Mouse (Mus musculus) liver, embryonic 12.5 days (tissue): ENCODE results near the gene Sh3gl1. TPM values are rescaled to one million over a fixed set of nuclear protein-coding genes. Genes with fewer than 3 reads are reported as not detected.
"Not testable (repeated sequence)": the region's sequence is repeated elsewhere in the genome, so short reads cannot be mapped to it uniquely, and the experiment has no call there.

Experiments used
- ATAC-seq: fragments of 200-750 bp; cut with Nextera tagmentation; 2 replicates; pipeline ENCODE4 v1.8.0; 2017; ENCODE audit warnings: moderate number of reproducible peaks, mild to moderate bottlenecking, moderate library complexity
- H3K27ac ChIP-seq: fragments of 300-500 bp; sonication (generic); 2 replicates; pipeline ENCODE4 v1.5.1; 2016; ENCODE audit warnings: mild to moderate bottlenecking
- H3K27me3 ChIP-seq: fragments of 300-500 bp; sonication (generic); replicated peaks from 2 replicates; pipeline ENCODE4 v1.6.1; 2016; ENCODE audit warnings: mild to moderate bottlenecking, moderate library complexity
- H3K36me3 ChIP-seq: fragments of 300-500 bp; sonication (generic); 2 replicates; pipeline ENCODE4 v1.6.1; 2016; ENCODE audit warnings: mild to moderate bottlenecking, moderate library complexity
- H3K4me1 ChIP-seq: fragments of 300-500 bp; sonication (generic); 2 replicates; pipeline ENCODE4 v1.6.1; 2016
- H3K4me2 ChIP-seq: fragments of 300-500 bp; sonication (generic); 2 replicates; pipeline ENCODE4 v1.6.1; 2016; ENCODE audit warnings: mild to moderate bottlenecking, moderate library complexity
- H3K4me3 ChIP-seq: fragments of 300-500 bp; sonication (generic); 2 replicates; pipeline ENCODE4 v1.5.1; 2016; ENCODE audit warnings: mild to moderate bottlenecking, moderate library complexity
- H3K9ac ChIP-seq: fragments of 300-500 bp; sonication (generic); 2 replicates; pipeline ENCODE4 v1.6.1; 2016; ENCODE audit warnings: mild to moderate bottlenecking, moderate library complexity
- H3K9me3 ChIP-seq: fragments of 300-500 bp; sonication (generic); replicated peaks from 2 replicates; pipeline ENCODE4 v1.6.1; 2016; ENCODE audit warnings: mild to moderate bottlenecking, moderate library complexity
- WGBS: fragments of 180-500 bp; shearing (Covaris S2); methylation state at CpG from one replicate; pipeline ENCODE4 v1.1.7; 2016; ENCODE audit not compliant: insufficient replicate concordance; 5-methylcytosine and 5-hydroxymethylcytosine counted together
- polyA plus RNA-seq: library from polyadenylated mRNA; unstranded; fragments of >200 nt; fragmentation: Nextera tagmentation; extraction: Ambion mirVana; gene quantifications from 2 replicates; pipeline ENCODE4 v1.2.1, GENCODE M21; 2016

The Sh3gl1 gene
- polyA plus RNA-seq, 1 experiment from 2014 or later, result 67.9 TPM

DNA sequence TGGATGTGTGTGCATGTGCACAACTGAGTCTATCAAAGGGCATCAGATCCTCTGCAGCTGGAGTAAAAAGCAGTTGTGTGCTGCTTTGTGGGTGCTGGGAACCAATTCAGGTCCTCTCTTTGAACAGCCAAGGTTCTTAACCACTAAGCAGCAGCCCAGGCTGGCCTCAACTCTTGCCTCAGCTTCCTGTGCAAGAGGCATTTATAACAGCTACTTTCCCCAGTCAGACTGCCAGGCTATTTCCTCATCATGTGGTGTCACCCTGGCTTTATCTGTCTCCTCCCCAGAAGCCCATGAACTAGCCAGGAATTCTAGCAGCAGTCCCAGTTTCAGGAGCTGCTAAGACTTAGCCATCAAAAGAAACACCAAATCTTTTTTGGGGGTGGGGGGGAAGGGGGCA, 30.0 kb upstream of the Sh3gl1 start:
- no peak for ATAC-seq
- H3K36me3 ChIP-seq, result peaks cover 100% of the 10 kb centered on the region
- no peak overlapping the region for H3K9ac ChIP-seq
- H3K27me3 ChIP-seq, result no peaks in the 10 kb centered on the region
- H3K4me1 ChIP-seq, result peaks cover 13% of the 10 kb centered on the region
- H3K4me2 ChIP-seq, result no peak overlapping the region
- no peaks in the 10 kb centered on the region for H3K9me3 ChIP-seq
- no peak overlapping the region for H3K4me3 ChIP-seq
- no peak overlapping the region for H3K27ac ChIP-seq

DNA sequence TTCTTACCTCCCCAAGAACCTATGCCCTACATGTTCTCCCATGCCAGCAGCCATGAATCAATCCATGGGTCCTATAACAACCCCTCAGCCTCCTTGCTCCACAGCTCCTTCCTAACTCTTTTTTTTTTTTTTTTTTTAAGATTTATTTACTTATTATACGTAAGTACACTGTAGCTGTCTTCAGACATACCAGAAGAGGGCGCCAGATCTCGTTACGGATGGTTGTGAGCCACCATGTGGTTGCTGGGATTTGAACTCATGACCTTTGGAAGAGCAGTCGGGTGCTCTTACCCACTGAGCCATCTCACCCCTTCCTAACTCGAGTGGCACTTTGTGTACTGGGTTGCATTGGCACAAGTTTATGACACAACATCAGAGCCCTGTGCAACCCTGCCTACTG, 29.3 kb upstream of the Sh3gl1 start:
- peaks cover 100% of the 10 kb centered on the region for H3K36me3 ChIP-seq
- not testable (repeated sequence) for H3K4me3 ChIP-seq, H3K9ac ChIP-seq, H3K27ac ChIP-seq, H3K4me2 ChIP-seq, H3K27me3 ChIP-seq, H3K9me3 ChIP-seq, ATAC-seq
- WGBS, result 78% methylated on average over 6 of the region's 6 CpGs
- H3K4me1 ChIP-seq, result peaks cover 13% of the 10 kb centered on the region

DNA sequence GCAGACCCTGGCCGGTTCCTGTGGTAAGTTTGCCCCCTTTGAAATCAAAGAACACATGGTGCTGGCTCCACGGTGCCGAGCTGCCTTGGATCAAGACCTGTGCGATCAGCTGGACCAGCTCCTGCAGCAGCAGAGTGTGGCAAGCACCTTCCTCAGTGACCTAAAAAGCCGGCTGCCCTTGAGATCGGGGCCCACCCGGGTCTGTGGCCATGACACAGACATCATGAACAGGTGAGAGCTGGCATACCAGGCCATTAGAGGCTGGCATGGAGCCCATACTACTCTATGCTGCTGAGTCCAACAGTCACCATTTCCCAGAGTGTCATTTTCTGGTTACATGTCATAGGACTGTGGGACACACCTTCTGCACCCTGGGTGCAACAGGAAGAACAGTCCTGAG, 25.6 kb upstream of the Sh3gl1 start:
- H3K9ac ChIP-seq, result no peak overlapping the region
- H3K27me3 ChIP-seq, result no peaks in the 10 kb centered on the region
- ATAC-seq, result no peak
- H3K9me3 ChIP-seq, result no peaks in the 10 kb centered on the region
- WGBS, result 91% methylated on average over 7 of the region's 7 CpGs
- peaks cover 100% of the 10 kb centered on the region for H3K36me3 ChIP-seq
- H3K4me1 ChIP-seq, result peaks cover 13% of the 10 kb centered on the region
- H3K27ac ChIP-seq, result no peak overlapping the region
- H3K4me2 ChIP-seq, result no peak overlapping the region
- H3K4me3 ChIP-seq, result no peak overlapping the region

DNA sequence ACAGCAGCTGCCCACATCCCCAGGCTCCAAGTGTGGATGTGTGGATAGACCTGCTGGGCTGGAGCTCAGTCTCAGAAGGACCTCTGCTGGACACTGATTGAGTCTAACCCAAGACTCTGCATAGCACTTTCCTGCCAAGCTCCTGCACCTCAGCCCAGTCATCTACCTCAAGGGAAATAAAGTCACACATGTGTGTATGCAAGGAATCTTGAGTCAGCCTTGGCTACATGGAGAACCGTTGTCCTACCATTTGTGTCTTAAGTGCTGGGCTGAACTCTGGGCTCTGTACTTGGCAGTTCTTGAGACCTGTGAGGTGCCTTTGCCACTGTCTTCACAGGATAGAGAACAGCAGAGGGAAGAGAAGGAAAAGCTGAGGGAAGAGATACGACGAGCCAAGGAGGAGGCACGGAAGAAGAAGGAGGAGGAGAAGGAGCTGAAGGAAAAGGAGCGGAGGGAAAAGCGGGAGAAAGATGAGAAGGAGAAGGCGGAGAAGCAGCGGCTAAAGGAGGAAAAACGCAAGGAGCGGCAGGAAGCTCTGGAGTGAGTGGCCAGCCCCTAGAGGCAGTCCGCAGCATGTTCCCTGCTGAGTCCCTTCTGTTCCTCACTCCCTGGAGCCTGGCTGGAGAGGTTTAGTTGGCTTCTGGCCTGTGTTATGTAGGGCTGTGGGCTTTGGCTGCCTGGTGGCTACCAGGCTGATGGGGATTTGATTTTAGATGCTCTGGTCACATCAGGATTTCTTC, 21.1 kb upstream of the Sh3gl1 start:
- no peak for ATAC-seq
- 82% methylated on average over 11 of the region's 11 CpGs for WGBS
- H3K36me3 ChIP-seq, result peaks cover 95% of the 10 kb centered on the region
- H3K4me3 ChIP-seq, result no peak overlapping the region
- no peaks in the 10 kb centered on the region for H3K27me3 ChIP-seq
- H3K4me2 ChIP-seq, result no peak overlapping the region
- H3K4me1 ChIP-seq, result peaks cover 20% of the 10 kb centered on the region
- no peak overlapping the region for H3K27ac ChIP-seq
- H3K9me3 ChIP-seq, result no peaks in the 10 kb centered on the region
- H3K9ac ChIP-seq, result no peak overlapping the region

DNA sequence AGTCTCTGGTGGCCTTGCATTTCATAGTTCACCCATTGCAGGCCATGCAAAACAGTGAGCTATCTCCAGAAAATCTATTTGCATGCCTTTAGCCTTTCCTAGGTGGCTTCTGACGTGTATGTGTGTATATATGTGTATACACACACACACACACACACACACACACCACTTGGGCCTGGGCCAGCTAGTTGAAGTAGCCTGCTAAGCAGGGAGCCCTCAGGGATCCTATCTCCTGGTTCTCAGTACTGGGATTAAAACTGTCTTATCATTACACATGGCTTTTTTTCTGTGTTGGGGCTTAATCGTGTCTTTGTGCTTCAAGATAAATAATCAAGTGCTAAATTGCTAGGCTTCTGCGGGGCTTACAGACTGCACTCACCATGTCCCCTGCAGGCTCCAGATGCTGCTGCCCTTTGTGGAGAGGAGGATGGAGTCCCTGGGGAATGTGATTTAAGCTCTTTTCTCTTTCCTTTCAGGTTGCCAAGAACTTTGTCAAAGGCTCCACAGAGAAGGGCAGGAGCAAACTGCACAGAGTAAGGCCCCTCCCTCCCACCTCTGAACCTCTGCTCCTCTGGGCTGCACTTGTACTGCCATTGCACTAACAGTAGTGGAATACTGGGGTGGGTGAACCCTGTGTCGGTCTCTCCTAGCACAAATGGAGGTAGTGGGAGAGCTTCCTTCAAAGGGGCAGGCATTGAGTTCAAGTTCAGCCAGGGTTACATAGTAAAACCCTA, 19.7 kb upstream of the Sh3gl1 start:
- no peak overlapping the region; the same call in 1 of the 2 replicates for H3K27ac ChIP-seq
- H3K4me1 ChIP-seq, result peaks cover 20% of the 10 kb centered on the region
- no peak overlapping the region for H3K9ac ChIP-seq
- WGBS, result 65% methylated on average over 4 of the region's 4 CpGs
- no peaks in the 10 kb centered on the region for H3K27me3 ChIP-seq
- H3K4me3 ChIP-seq, result no peak overlapping the region
- H3K9me3 ChIP-seq, result no peaks in the 10 kb centered on the region
- H3K36me3 ChIP-seq, result peaks cover 95% of the 10 kb centered on the region
- ATAC-seq, result no peak; the same call in 1 of the 2 replicates
- no peak overlapping the region for H3K4me2 ChIP-seq

DNA sequence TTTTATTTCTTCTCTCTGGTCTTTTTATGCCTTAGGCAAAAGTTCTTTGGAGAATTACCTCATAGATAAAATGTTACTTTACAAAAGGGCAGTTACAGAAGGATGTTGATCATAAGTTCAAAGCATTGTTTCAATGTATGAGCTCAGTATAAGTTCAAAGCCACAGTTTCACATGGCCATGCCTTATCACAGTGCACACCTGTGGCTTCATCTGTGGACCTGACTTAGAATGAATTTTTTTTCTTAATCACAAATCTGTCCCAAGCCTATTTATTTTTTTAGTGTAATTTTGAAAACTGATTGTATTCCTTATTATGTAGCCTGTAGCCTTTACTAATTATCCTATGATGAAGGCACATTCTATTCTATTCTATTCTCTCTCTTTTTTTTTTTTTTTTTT, 18.5 kb upstream of the Sh3gl1 start:
- Histone ChIP-seq H3K27me3 (no peaks in the 10 kb centered on the region), H3K4me1 (peaks cover 20% of the 10 kb centered on the region), H3K4me2 (no peak overlapping the region), H3K36me3 (peaks cover 95% of the 10 kb centered on the region), H3K9ac (no peak overlapping the region), H3K4me3 (no peak overlapping the region), H3K9me3 (no peaks in the 10 kb centered on the region), H3K27ac (no peak overlapping the region)
- ATAC-seq, result no peak

DNA sequence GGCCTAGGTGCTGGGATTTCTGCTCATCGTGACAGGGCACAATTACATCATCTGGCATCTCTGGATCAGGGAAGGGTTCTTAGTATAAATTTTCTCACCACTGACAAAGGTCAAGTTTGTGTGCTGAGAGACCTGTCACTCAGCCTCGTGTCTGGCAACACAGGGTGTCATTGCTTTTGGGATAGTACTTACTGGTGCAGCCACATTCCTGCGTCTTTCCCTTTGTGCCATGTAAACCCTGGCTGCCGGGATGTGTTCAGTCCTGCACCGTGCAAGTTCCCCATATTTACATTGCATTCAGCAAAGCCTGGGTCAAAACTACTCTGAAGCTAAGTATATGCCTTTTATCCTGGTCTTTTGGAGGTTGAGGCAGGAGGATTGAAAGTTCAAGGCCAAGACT, 14.9 kb upstream of the Sh3gl1 start:
- ATAC-seq, result no peak
- Histone ChIP-seq H3K36me3 (peaks cover 95% of the 10 kb centered on the region), H3K27ac (no peak overlapping the region), H3K4me2 (no peak overlapping the region), H3K9me3 (no peaks in the 10 kb centered on the region), H3K4me1 (peaks cover 20% of the 10 kb centered on the region), H3K4me3 (no peak overlapping the region), H3K9ac (no peak overlapping the region), H3K27me3 (no peaks in the 10 kb centered on the region)
- 82% methylated on average over 5 of the region's 5 CpGs for WGBS

DNA sequence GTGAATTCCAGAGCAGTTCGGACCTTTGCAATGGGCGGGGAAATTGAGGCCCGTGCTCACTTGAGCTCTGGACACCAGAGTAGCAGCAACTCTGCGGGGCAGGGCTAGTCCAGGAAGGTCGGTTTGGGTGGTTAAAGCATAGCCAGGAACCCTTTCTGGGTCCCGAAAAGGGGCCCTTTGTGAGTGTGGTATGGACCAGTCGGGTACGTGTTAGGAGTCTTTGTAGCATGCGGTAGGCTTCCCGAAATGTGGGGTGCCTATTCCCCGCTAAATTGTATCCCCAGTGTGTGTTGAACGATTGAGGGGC, 4.4 kb upstream of the Sh3gl1 start:
- H3K27ac ChIP-seq, result peak overlapping the region; percentile 93
- peak overlapping the region; percentile 91 for H3K4me3 ChIP-seq
- H3K4me2 ChIP-seq, result peak overlapping the region; percentile 84
- H3K36me3 ChIP-seq, result peaks cover 39% of the 10 kb centered on the region
- H3K4me1 ChIP-seq, result peaks cover 40% of the 10 kb centered on the region
- WGBS, result 2% methylated on average over 12 of the region's 12 CpGs
- no peak for ATAC-seq
- peak overlapping the region; percentile 94 for H3K9ac ChIP-seq
- no peaks in the 10 kb centered on the region for H3K27me3 ChIP-seq
- no peaks in the 10 kb centered on the region for H3K9me3 ChIP-seq

DNA sequence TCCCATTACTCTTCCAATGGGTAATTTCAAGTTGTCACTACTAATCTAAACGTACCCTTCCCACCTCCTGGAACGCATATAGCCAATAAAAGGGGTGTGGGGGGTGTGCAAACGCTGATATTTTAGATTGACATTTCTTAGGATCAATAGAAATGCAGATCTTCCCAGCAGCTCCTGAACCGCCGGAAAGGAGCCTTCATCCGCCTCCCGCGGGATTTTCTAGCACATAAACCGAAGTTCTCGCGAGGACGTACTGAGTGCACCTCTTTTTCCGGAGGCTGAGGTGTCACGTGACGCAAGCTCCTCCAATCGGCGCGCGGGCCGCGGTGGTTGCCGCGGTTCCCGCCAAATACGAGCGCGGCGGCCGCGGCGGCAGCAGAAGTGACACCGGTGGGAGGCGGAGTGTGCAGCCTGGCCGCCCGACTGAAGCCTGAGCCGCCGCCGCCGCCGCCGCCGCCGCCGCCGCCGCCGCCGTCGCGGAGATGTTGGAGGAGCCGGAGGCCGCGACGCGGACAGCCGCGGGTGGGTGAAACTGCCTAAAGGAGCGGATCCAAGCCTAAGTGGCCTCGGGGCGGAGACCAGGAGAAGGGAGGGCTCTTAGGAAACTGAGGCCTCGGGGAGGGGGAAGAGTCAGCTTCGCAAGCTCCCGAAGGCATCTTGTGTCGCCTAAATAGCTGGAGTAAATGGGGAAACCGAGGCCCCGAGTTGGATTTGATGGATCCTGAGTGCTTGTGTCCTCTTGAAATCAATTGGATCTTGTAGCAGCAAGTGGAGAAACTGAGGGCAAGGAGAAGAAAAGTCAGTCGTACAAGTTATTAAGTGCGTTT, 3.8 kb upstream of the Sh3gl1 start, which contains the start of gene Chaf1a:
Chaf1a (plus strand) TSS at position 410 of the 827 bp plus-strand sequence.
- Histone ChIP-seq H3K4me3 (peak within 1 kb of the TSS; percentile 91), H3K9me3 (no peaks in the 10 kb centered on the region), H3K4me1 (peaks cover 45% of the 10 kb centered on the region), H3K27me3 (no peaks in the 10 kb centered on the region), H3K9ac (peak within 1 kb of the TSS; percentile 94), H3K27ac (peak within 1 kb of the TSS; percentile 93), H3K36me3 (peaks cover 33% of the 10 kb centered on the region), H3K4me2 (peak within 1 kb of the TSS; percentile 84)
- peak; percentile 79 for ATAC-seq
- 2% methylated on average over 68 of the region's 68 CpGs for WGBS

DNA sequence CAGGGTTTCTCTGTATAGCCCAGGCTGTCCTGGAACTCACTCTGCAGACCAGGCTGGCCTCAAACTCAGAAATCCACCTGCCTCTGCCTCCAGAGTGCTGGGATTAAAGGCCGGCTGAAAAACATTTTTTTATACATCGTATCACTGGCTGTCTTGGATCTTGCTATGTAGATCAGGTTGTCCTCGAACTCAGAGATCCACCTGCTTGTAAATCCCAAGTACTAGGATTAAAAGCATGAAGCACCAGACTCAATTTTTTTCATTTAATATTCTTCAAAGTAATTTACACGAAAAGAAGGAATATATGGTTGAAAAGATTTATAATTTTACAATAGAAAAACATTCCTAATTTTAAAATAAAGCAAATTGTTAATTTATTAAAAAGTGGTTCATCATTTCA, 2.9 kb upstream of the Sh3gl1 start:
- 62% methylated on average over 4 of the region's 4 CpGs for whole genome bisulfite sequencing
- H3K36me3 ChIP-seq, result peaks cover 31% of the 10 kb centered on the region
- ATAC-seq, result no peak
- H3K4me2 ChIP-seq, result peak overlapping the region; percentile 84
- no peaks in the 10 kb centered on the region for H3K9me3 ChIP-seq
- peak overlapping the region; percentile 93 for H3K27ac ChIP-seq
- H3K4me1 ChIP-seq, result peaks cover 54% of the 10 kb centered on the region
- no peaks in the 10 kb centered on the region for H3K27me3 ChIP-seq
- peak overlapping the region; percentile 61 for H3K9ac ChIP-seq
- peak overlapping the region; percentile 91 for H3K4me3 ChIP-seq

DNA sequence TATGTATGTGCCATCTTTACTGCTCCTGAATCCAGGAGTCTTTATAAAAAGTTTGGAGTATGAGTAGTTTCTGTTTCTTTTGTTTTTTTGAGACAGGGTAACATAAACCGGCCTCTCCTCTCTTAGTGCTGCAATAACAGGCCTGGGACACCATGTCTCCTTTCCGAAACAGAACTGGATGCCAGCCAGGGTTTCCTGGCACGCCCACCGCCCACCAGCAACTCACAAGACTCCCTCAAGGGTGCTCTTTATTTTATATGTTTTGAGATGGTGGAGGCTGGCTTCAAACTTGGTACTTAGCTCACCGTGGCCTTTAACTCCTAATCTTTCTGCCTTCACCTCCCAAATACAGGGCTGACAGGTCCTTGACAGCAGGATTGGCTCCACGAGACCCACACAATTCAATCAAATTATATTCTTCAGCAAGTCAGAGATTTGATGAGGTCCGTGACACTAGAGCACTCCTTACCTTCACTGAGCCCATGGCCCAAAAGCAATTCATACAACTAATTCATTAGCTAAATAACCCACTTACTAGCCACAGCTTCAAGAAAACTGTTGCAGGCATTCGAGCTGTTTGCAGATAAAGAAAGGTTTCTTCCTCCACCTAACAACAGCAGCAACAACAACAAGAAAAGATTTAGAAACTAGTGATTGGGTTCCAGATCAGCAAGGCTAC, 2.3 kb upstream of the Sh3gl1 start:
- Histone ChIP-seq H3K9ac (no peak overlapping the region), H3K27me3 (no peaks in the 10 kb centered on the region), H3K9me3 (no peaks in the 10 kb centered on the region), H3K4me1 (peaks cover 57% of the 10 kb centered on the region), H3K27ac (0 out of 2 replicates have a peak overlapping the region, but pooled peaks have one; percentile 47), H3K36me3 (peaks cover 31% of the 10 kb centered on the region), H3K4me3 (no peak overlapping the region), H3K4me2 (no peak overlapping the region)
- 79% methylated on average over 8 of the region's 8 CpGs for WGBS
- ATAC-seq, result no peak
